Mouse (Mus musculus) ovary, postnatal 10 days (tissue): ENCODE results near the gene Zfhx3.

Experiments used
- DNase-seq: peaks from one replicate; pipeline ENCODE4 v3.0.0; 2022; ENCODE audit warnings: low spot score

The Zfhx3 gene

GRCm38 (mm10) chr8:108859001-108859400, 916.6 kb downstream of the Zfhx3 start:
- no peak for DNase-seq

GRCm38 (mm10) chr8:108859983-108860382, 917.5 kb downstream of the Zfhx3 start:
- DNase-seq = no peak

DNA sequence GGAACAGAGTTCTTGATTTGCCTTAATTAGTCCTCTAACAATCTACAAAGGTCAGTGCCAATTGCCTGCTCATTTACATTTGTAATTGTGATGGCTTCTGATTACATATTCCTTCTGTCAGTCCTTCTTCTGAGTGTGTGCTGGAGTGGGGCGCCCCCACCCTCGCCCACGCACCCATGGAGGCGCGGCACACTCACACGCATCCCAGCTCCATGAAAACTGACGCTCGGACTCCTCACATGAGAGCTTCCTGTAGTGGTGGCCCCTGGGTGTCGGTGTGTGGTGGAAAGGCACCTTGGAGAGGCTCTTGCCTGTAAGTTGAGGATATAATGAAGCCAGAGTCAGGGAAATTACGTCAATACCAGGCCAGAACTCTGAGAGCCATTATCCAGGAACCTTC, 921.0 kb downstream of the Zfhx3 start:
- no peak for DNase-seq

DNA sequence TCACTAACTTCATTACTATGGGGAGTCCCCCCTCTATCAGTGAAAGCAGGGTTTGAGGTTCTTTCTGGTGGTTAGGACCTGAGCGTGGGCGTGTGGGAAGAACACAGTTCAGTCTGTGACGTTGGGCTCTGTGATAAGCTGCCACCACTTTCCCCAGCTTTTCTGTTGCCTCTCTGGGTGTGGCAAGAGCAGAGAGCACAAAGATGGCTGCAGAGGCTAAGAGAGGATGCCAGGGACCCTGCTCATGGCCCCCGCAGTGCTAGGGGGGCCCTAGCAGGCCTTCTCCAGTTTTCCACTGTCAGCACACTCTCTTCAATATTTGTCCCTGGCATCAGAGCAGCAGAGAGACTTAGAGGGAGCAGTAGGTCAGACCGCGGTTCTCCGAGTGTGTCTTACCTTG, 924.0 kb downstream of the Zfhx3 start:
- DNase-seq = no peak

- DNase-seq = no peak
Observed at GRCm38 (mm10) chr8:108867482-108868258, 925.2 kb downstream of the Zfhx3 start.

DNA sequence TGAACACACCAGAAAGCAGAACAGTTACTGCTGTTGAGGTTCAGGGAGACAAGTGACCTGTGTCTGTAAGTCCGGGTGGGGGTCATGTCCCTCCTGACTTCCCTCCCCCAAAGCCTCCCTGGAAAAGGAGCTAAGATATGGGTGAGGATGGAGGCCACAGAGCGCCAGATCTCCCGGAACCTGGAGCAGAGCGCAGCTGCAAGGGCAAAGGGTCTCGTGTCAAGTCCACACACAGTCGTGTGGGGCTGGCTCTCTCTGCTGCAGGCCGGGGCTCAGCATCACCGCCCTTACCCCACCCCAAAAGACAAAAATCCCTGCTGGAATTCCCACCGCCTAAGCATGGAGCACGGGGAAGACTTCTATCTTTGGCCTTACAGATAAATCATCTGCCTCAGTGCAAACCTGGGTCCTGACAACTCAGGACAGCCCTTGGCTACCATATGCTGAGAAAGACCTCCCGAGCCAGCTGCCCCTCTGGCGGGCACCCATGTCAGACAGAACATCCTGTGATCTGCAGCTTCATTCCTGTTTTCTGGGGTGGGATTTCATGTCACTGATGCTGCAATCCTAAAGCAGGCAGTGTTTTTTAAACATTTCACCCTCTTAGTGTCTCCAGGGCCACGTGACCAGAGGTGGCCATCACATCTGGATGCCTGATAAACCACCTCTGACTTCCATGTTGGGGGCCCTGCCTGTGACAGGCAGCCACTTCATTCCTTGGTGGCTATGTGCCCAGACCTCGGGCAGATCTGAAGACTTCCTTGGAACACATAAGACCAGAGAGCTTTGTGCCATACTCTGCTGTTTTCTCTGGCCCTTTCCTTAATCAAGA, 926.0 kb downstream of the Zfhx3 start:
- no peak for DNase-seq

DNA sequence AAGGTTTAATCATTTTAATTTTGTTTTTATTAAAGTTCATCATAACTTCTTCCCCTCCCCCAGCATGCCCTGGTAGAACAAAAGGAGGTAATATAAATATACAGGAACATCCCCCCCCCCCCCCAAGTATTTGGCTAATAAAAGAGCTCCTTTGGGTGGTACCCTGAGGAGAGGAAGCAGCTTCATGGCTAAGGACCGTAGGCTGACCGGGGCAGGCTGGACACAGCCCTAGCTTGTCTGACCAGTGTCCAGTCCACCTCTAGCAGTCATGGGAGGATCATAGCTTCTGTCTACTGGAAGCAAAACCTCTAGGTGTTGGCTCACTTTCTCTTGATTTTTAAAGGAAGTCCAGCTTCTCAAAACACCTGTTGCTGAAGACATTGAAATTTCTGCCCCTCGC, 927.0 kb downstream of the Zfhx3 start:
- DNase-seq = no peak

- no peak for DNase-seq
Observed at GRCm38 (mm10) chr8:108869935-108870334, 927.5 kb downstream of the Zfhx3 start.

DNA sequence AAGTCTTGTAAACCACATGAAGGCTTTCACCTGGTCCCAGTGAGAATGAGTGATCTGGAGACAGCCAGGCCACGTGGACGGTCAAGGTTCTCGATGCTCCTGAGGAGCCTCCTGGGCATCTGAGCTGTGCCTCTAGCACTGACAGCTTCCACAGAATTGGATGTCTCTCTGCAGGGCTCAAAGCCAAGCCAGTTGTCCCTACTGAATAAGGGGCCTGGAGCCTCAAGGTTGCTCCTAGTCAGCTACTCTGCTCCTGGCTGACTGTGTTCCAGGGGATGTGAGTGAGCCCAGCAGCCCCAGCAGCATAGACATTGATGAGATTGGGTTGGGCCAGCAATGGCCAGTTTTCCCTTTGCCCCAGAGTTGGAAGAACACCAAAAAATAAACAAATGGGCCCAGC, 927.9 kb downstream of the Zfhx3 start:
- DNase-seq = no peak

GRCm38 (mm10) chr8:108875722-108876121, 933.3 kb downstream of the Zfhx3 start:
- DNase-seq = no peak

DNA sequence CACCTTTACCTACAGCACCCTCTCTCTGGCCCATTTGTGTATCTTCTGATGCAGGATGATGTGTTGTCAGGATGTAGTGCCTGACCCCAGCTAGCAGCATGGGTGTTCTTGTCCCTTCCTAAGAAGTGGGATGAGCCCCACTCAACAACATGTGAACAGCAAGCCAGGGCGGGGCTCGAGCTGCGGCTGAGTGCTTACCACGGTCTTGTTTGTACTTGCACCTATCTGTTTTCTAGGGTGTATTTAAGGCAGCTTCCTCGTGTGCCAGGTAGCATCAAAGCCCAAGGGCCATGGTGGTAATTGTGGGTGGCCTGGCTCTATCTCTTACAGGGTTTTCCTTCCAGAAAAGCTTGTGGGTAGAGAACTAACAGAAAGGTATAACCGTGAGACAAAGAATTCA, 937.7 kb downstream of the Zfhx3 start:
- DNase-seq = no peak

DNA sequence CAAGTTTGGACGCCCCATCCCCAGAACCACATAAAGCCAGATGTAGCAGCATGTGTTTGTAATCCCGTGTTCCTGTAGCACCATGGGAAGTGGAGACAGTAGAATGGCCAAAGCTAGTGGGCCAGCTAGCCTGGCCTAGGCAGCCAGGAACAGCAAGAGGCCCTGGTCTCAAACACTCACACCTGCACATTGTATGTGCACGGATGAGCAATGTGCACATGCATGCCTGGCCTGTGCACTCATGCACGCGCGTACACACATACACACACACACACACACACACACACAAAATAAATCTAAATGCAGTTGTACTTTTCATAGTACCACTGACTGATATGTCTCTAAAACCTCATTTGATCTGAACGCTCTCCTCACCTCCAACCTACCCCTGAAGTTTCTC, 938.9 kb downstream of the Zfhx3 start:
- no peak for DNase-seq

DNA sequence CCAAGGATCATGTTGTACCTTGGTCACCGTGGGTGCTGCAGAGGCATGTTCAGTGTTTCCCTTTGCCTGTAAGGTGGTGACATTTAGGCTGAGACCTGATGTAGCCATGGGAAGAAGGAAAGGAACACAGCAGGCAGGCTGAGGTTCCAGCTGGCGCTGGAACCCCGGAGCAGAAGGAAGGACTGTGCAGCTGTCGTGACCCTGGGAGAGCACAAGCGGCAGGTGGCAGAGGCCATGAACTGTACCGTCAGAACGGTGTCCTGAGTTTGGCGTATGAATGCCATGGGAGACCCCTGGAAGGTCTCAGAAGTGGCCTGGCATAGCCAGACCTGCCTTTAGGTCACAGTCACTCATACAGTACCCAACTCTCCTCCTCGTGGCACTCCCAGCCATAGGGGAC, 939.6 kb downstream of the Zfhx3 start:
- DNase-seq = no peak

DNA sequence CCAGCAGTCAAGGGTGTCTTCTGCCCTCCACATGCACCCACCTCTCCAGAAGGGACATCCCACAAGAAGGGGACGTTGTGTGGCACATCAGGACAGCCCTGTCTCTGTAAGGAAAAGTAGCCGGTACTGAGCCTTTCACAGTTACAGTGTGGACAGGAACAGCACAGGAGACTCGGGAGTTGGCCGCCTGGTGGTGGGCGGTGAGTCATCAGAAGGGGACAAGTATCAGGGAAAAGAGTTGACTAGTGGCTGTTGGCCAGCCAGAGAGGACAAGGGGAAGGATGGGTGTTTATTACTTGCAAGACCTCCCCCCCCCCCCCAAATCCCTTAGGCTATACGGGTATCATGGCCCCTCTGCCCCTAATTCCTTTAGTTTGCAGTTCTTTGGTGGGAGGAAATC, 940.9 kb downstream of the Zfhx3 start:
- no peak for DNase-seq

- DNase-seq = no peak
Observed at GRCm38 (mm10) chr8:108884947-108885346, 942.5 kb downstream of the Zfhx3 start.

DNA sequence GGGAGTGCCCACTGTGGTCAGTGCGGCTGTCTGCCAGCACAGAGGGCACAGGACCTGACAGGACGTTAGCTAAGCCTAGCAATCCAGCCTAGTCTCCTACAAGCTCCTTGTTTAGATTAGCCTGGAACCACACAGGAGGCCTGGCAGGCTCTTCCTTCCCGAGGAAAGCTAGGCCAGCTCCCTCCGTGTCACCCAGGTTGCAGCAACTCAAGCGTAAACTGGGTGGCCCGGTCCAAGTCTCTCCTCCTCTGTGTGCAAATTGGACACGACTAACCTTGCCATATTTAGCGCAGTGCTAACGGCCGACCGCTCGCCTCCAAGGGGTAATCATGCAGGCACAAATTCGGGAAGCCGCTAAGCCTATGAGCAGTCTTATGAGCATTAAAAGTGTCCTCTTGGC, 943.0 kb downstream of the Zfhx3 start:
- no peak for DNase-seq

DNA sequence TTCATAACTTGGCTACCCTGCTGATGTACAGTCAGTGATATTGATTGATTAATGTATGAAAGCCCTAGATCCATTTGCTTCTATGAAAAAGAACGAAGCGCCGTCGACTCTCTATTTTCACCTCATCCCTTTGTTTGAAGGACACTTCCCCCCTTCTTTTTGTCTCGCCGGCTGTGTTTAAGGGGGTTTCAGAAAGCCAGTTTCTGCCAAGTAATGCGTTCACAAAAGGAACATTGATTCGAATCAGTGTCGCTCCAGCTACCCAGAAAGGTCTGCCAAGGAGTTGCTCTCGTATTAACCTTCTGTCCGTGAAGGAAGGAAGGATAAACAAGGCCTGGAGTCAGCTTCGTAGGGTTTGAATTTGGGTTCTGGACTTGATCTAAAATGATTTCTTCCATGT, 943.4 kb downstream of the Zfhx3 start:
- DNase-seq = no peak

DNA sequence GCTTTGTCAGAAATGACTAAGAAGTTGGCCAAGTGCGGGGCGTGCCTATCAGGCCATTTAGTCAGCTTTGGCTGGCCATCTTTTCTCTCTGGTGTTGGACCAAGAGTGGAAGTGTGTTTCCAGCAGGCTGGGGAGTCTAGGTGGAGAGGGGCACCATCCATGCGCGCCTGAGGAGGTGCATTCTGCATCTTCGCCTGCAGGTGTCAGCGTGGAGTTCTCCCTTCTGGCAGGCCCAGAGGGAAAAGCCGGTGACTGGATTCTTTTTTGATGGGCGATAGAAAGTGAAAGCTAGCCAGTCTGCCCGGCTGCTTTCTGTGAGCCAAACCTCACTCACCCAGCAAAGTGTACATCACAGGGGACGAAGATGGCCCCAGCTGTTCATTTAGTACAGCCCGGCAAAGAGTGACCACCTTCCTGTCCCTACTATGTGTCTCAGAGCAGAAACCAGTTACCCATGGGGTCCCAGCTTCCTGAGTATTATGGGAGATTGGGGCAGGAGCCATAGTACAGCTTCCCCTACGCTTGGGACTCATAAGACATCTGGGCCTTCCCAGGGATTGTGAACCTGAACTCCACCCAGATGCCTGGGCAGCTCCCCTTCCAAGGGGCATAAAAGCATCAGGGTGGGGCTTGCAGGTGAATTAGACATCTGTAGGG, 944.3 kb downstream of the Zfhx3 start:
- DNase-seq = peak; percentile 65

DNA sequence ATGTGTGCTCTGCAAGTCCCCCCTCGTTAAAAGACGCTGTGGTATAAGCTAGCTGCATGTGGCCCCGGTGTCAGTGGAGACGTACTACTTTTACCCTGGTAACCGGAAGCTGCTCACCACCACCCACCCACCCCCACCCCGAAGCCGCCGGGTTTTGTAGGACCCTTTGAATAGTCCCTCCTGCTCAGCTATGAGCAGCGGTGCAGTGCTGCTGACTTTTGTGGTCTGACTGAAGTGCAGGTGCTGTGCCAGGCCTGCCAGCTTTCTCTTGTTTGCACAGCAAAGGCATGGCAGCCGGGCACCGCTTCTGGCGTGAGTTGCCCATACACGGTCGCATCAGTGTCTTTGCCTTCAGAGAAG, 944.8 kb downstream of the Zfhx3 start:
- no peak for DNase-seq

DNA sequence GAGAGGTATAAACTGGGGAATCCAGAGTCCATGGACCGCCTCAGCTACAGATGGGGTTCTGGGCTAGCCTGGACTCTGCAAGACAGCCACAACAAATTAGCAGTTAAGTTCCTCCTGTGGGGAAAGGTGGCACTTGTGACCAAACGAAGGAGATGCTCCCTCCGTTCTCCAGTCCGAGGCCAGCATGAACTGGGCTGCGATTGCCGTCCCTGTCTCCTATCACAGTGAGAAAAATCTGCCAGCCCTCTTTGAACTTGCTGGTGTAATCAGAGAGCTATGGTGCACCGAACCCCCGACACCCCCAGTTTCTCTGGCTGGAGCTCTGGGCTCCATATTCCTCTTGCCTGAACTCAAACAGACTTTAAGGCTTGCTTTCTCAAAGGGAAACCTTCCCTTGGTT, 945.4 kb downstream of the Zfhx3 start:
- no peak for DNase-seq

DNA sequence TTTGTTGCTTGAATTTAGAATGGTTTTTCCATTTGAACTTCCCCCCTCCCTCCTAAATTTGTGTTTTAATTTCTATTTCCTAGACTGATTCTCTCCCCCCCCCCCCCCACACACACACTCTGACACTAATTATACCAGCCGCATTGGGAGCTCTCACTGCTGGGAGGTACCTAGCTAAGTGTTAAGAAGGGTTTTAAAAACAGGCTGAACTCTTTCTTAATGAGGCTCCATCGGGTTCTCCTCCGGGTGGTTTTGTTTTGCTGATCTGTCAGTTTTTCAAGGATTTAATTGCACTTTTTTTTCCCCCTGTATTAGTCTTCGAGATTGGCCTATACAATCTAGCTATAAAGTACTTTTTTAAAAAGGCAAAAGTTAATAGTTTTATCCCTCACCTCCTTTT, 946.5 kb downstream of the Zfhx3 start:
- no peak for DNase-seq

DNA sequence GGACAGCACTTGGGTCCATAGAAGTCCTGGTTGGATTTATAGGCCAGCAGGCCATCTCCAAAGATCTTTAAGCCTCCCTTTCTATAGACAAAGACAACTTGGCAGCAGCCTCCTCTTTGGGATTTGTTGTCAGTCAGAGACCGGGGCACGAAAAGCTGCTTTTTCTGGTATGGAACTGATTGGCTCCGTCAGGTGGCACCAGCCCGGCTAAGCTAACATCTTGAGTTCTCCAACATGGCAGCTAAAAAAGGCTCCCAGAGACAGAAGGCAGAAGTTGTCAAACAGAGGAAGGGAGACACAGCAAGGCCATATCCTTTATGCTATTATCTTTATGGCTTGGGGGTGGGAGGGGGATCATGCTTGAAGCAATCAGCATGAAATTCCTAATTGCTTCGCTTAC, 947.0 kb downstream of the Zfhx3 start:
- no peak for DNase-seq

GRCm38 (mm10) chr8:108894287-108894686, 951.8 kb downstream of the Zfhx3 start:
- no peak for DNase-seq
